Mouse (Mus musculus) limb, embryonic 14.5 days (tissue): ENCODE data around the gene Gng12. TPM values are rescaled to one million over a fixed set of nuclear protein-coding genes. Genes with fewer than 3 reads are reported as not detected.

ENCODE experiments used
- ATAC-seq: fragments of 200-750 bp; cut with Nextera tagmentation; 2 replicates; pipeline ENCODE4 v1.8.0; 2017; ENCODE audit warnings: low read depth, moderate number of reproducible peaks, moderate TSS enrichment; ENCODE audit not compliant: low FRiP score
- DNase-seq: peaks from one replicate; pipeline ENCODE4 v3.0.0-alpha.2; 2015; ENCODE audit warnings: low spot score
- H3K27ac ChIP-seq: fragments of 300-500 bp; sonication (generic); replicated peaks from 2 replicates; pipeline ENCODE4 v1.5.1; 2014; ENCODE audit warnings: low read depth, mild to moderate bottlenecking, low read length, moderate library complexity, mixed read lengths
- H3K27me3 ChIP-seq: fragments of 300-500 bp; sonication (generic); 2 replicates; pipeline ENCODE4 v1.6.1; 2014; ENCODE audit warnings: low read length, mixed read lengths; ENCODE audit not compliant: control insufficient read depth, insufficient read depth
- H3K36me3 ChIP-seq: fragments of 300-500 bp; sonication (generic); 2 replicates; pipeline ENCODE4 v1.6.1; 2014; ENCODE audit warnings: mild to moderate bottlenecking, low read length, moderate library complexity, mixed read lengths; ENCODE audit not compliant: control insufficient read depth, insufficient read depth
- H3K4me1 ChIP-seq: fragments of 300-500 bp; sonication (generic); 2 replicates; pipeline ENCODE4 v1.6.1; 2014; ENCODE audit warnings: antibody characterized with exemption, low read length, mixed read lengths; ENCODE audit not compliant: control insufficient read depth, insufficient read depth
- H3K4me2 ChIP-seq: fragments of 300-500 bp; sonication (generic); replicated peaks from 2 replicates; pipeline ENCODE4 v1.6.1; 2014; ENCODE audit warnings: low read depth, mild to moderate bottlenecking, low read length, moderate library complexity; ENCODE audit not compliant: severe bottlenecking
- H3K4me3 ChIP-seq: fragments of 300-500 bp; sonication (generic); replicated peaks from 2 replicates; pipeline ENCODE4 v1.5.1; 2014; ENCODE audit warnings: low read length
- H3K9ac ChIP-seq: fragments of 300-500 bp; sonication (generic); 2 replicates; pipeline ENCODE4 v1.6.1; 2014; ENCODE audit warnings: mild to moderate bottlenecking, low read depth, low read length, moderate library complexity; ENCODE audit not compliant: severe bottlenecking
- H3K9me3 ChIP-seq: fragments of 300-500 bp; sonication (generic); 2 replicates; pipeline ENCODE4 v1.6.1; 2016; ENCODE audit warnings: low read length; ENCODE audit not compliant: control insufficient read depth
- POLR2A ChIP-seq: fragments of 200-500 bp; IDR thresholded peaks from 2 replicates; pipeline ENCODE4 v1.8.0; 2012; ENCODE audit warnings: inconsistent platforms, mild to moderate bottlenecking, moderate library complexity, borderline replicate concordance; ENCODE audit not compliant: insufficient read depth, insufficient read length; ENCODE audit errors: extremely low read depth
- WGBS: fragments of 180-500 bp; shearing (Covaris S2); extraction: QIAGEN DNeasy Blood & Tissue Kit; methylation state at CpG from one replicate; pipeline ENCODE4 v1.1.7; 2014; 5-methylcytosine and 5-hydroxymethylcytosine counted together
- polyA plus RNA-seq, 2 experiments: library from polyadenylated mRNA; depleted of rRNA in 1 of 2; stranded (reverse) in 1 of 2; unstranded in 1 of 2; fragments of >200 nt; fragmentation: Nextera tagmentation in 1 of 2; extraction: Ambion mirVana in 1 of 2; gene quantifications; 2 replicates each; pipeline versions ENCODE4 v1.2.1 to v1.2.3; 2012 to 2014

Gng12 gene
- polyA plus RNA-seq, 2 experiments: 39.3 to 107 TPM

DNA sequence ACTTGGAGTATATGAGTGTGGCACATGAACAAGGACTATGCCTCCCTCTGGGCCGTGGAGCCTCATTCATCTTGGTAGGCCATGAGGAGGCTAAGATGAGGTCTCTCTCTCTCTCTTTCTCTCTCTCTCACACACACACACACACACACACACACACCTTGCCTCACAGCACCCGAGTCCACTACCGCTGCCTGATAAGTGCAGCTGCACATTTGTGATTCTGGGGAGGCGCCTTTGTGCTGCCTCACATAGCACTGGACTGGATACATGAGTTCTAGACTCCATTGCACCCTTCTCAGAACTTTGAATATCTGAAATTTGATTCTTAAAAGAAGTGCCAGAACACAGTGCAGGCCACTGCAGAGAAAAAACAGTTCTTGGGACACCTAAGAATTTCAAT, 79.3 kb downstream of the Gng12 start:
- H3K4me1 ChIP-seq: peaks cover 9% of the 10 kb centered on the region; the same call in 1 of the 2 replicates
- no peak overlapping the region for H3K4me2 ChIP-seq
- no peaks in the 10 kb centered on the region for H3K27me3 ChIP-seq
- H3K27ac ChIP-seq: no peak overlapping the region
- H3K9ac ChIP-seq: no peak overlapping the region
- DNase-seq: no peak
- no peaks in the 10 kb centered on the region for H3K9me3 ChIP-seq
- whole genome bisulfite sequencing: 90% methylated on average over 4 of the region's 4 CpGs
- no peaks in the 10 kb centered on the region for H3K36me3 ChIP-seq
- no peak for ATAC-seq
- no peak for TF ChIP-seq POLR2A
- H3K4me3 ChIP-seq: no peak overlapping the region

- H3K4me2 ChIP-seq: no peak overlapping the region
- WGBS: 84% methylated on average over 1 of the region's 1 CpGs
- H3K4me1 ChIP-seq: no peaks in the 10 kb centered on the region
- H3K9me3 ChIP-seq: no peaks in the 10 kb centered on the region
- H3K9ac ChIP-seq: no peak overlapping the region
- H3K27me3 ChIP-seq: no peaks in the 10 kb centered on the region
- H3K27ac ChIP-seq: no peak overlapping the region
- TF ChIP-seq POLR2A: no peak
- no peaks in the 10 kb centered on the region for H3K36me3 ChIP-seq
- no peak overlapping the region for H3K4me3 ChIP-seq
- DNase-seq (no peak), ATAC-seq (no peak)
These were observed 83.0 kb downstream of the Gng12 start for GRCm38 (mm10) chr6:66979197-66979596.

DNA sequence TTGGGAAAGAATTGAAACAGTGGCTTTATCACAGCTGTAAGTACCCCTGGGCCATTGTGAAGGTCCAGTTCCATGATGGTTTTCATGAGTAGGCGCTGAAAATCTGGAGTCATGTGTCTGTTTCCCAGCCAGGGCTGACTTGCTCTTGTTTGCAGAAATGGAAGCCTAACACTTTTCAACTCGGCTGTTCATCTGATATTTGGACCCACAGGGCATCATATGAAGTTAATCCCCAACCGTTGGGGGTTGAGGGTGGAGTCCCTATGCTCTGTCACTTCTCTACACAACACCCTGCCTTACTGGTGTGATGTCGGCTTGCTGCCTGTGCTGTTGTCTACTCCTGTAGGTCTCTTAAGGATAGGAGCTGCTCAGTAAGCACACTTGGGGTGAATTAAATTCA, 83.8 kb downstream of the Gng12 start:
- no peak overlapping the region for H3K27ac ChIP-seq
- no peaks in the 10 kb centered on the region for H3K36me3 ChIP-seq
- H3K4me1 ChIP-seq: no peaks in the 10 kb centered on the region
- no peak for TF ChIP-seq POLR2A
- DNase-seq (no peak), ATAC-seq (no peak)
- H3K27me3 ChIP-seq: no peaks in the 10 kb centered on the region
- no peaks in the 10 kb centered on the region for H3K9me3 ChIP-seq
- whole genome bisulfite sequencing: 80% methylated on average over 4 of the region's 4 CpGs
- no peak overlapping the region for H3K4me3 ChIP-seq
- H3K4me2 ChIP-seq: no peak overlapping the region
- H3K9ac ChIP-seq: no peak overlapping the region

GRCm38 (mm10) chr6:66981366-66981765, 85.2 kb downstream of the Gng12 start:
- no peak overlapping the region for H3K4me2 ChIP-seq
- no peak overlapping the region for H3K9ac ChIP-seq
- ATAC-seq (no peak), DNase-seq (no peak)
- no peak overlapping the region for H3K4me3 ChIP-seq
- H3K27me3 ChIP-seq: no peaks in the 10 kb centered on the region
- H3K36me3 ChIP-seq: no peaks in the 10 kb centered on the region
- no peaks in the 10 kb centered on the region for H3K9me3 ChIP-seq
- no peaks in the 10 kb centered on the region for H3K4me1 ChIP-seq
- 65% methylated on average over 3 of the region's 3 CpGs for WGBS
- TF ChIP-seq POLR2A: no peak
- H3K27ac ChIP-seq: no peak overlapping the region

DNA sequence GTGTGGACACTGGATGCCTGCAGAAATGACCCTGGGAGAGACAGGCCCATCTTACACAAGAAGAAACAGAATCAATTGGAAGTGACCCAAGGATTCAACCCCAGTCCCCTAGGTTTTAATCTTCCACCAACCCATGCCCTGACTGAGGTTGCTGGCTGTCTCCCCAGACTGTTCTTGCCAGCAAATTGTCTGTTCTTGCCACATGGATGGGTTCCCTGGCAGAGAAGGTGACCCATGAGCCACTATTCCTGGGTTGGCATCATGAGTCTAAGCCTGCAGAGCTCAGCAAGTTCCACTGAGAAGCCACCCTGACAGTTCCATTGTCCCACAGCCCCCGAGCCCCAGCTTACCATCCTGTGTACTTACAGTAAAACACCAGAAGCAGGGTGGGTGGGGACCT, 85.7 kb downstream of the Gng12 start:
- H3K9me3 ChIP-seq: no peaks in the 10 kb centered on the region
- WGBS: 93% methylated on average over 1 of the region's 1 CpGs
- TF ChIP-seq POLR2A: no peak
- DNase-seq: no peak
- H3K36me3 ChIP-seq: no peaks in the 10 kb centered on the region
- no peak overlapping the region for H3K4me3 ChIP-seq
- H3K4me2 ChIP-seq: no peak overlapping the region
- H3K4me1 ChIP-seq: no peaks in the 10 kb centered on the region
- H3K27ac ChIP-seq: no peak overlapping the region
- no peak overlapping the region for H3K9ac ChIP-seq
- no peaks in the 10 kb centered on the region for H3K27me3 ChIP-seq
- no peak for ATAC-seq

- H3K36me3 ChIP-seq: no peaks in the 10 kb centered on the region
- DNase-seq (no peak), ATAC-seq (no peak)
- H3K4me1 ChIP-seq: no peaks in the 10 kb centered on the region
- TF ChIP-seq POLR2A: no peak
- H3K27me3 ChIP-seq: no peaks in the 10 kb centered on the region
- H3K9ac ChIP-seq: no peak overlapping the region
- WGBS: 91% methylated on average over 5 of the region's 5 CpGs
- H3K4me3 ChIP-seq: no peak overlapping the region
- H3K4me2 ChIP-seq: no peak overlapping the region
- no peaks in the 10 kb centered on the region for H3K9me3 ChIP-seq
- no peak overlapping the region for H3K27ac ChIP-seq
These were observed 87.9 kb downstream of the Gng12 start for GRCm38 (mm10) chr6:66984079-66984478.
